Mouse (Mus musculus) cerebellum, adult 11-12 months (tissue): ENCODE data around the gene Kri1.
A peak's percentile ranks its signal among the peaks of the same experiment; 100 is the strongest.
"Not testable (repeated sequence)": the region's sequence is repeated elsewhere in the genome, so short reads cannot be mapped to it uniquely, and the experiment has no call there.

Source experiments
- DNase-seq: peaks from one replicate; pipeline ENCODE4 v3.0.0; 2022

Kri1 gene

GRCm38 (mm10) chr9:21238733-21239464 lies 48.9 kb downstream of the Kri1 start, which contains the start of gene Keap1:
Gene Keap1, minus strand, starts transcription at chr9:21239361.
- peak; percentile 82 for DNase-seq

- no peak for DNase-seq
Observed at GRCm38 (mm10) chr9:21238004-21238732, 49.6 kb downstream of the Kri1 start.

- peak; percentile 68 for DNase-seq
Observed at GRCm38 (mm10) chr9:21237368-21238003, 50.3 kb downstream of the Kri1 start.

- no peak for DNase-seq
Observed at GRCm38 (mm10) chr9:21236991-21237367, 50.8 kb downstream of the Kri1 start.

GRCm38 (mm10) chr9:21235341-21235740 lies 52.4 kb downstream of the Kri1 start:
- no peak for DNase-seq

GRCm38 (mm10) chr9:21233805-21234204 lies 54.0 kb downstream of the Kri1 start:
- DNase-seq = no peak

- no peak for DNase-seq
Observed at GRCm38 (mm10) chr9:21233366-21233765, 54.4 kb downstream of the Kri1 start.

GRCm38 (mm10) chr9:21232867-21233266 lies 54.9 kb downstream of the Kri1 start:
- DNase-seq = no peak

- DNase-seq = no peak
Observed at GRCm38 (mm10) chr9:21231551-21231950, 56.2 kb downstream of the Kri1 start.

GRCm38 (mm10) chr9:21227342-21227741 lies 60.4 kb downstream of the Kri1 start:
- no peak for DNase-seq

GRCm38 (mm10) chr9:21225415-21225758 lies 62.4 kb downstream of the Kri1 start:
- DNase-seq = no peak

- no peak for DNase-seq
Observed at GRCm38 (mm10) chr9:21224576-21225414, 63.0 kb downstream of the Kri1 start.

GRCm38 (mm10) chr9:21223906-21224305 lies 63.9 kb downstream of the Kri1 start:
- DNase-seq = no peak

- not testable (repeated sequence) for DNase-seq
Observed at GRCm38 (mm10) chr9:21223490-21223889, 64.3 kb downstream of the Kri1 start.
